Mouse (Mus musculus) T-cell, adult 2 months (primary cell): Measurements from ENCODE around the gene Rtn2.

ENCODE experiments used
- DNase-seq: peaks from one replicate; pipeline ENCODE4 v3.0.0; 2022; ENCODE audit warnings: low spot score

The Rtn2 gene

DNA sequence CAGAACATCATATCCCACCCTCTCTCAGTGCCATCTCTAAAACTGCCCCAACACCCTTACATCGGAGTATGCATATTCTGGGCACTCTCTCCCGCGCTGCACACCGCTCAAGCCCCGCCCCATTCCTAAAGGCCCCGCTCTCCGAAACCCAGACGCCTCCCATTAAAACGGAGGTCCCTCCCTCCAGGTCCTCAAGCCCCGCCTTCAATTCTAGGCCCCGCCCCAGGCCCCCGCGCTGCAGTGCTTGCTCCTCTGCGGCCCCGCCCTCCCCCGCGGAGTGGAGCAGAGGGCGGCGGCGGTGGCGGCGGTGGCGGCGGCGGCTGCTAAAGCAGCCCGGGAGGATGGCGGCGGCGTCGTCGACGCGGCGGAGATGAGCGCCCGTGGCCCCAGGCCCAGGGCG, at the start of gene Rtn2:
Gene Rtn2, plus strand, starts transcription at position 240 of the 400 bp plus-strand sequence.
- peak; percentile 78 for DNase-seq

DNA sequence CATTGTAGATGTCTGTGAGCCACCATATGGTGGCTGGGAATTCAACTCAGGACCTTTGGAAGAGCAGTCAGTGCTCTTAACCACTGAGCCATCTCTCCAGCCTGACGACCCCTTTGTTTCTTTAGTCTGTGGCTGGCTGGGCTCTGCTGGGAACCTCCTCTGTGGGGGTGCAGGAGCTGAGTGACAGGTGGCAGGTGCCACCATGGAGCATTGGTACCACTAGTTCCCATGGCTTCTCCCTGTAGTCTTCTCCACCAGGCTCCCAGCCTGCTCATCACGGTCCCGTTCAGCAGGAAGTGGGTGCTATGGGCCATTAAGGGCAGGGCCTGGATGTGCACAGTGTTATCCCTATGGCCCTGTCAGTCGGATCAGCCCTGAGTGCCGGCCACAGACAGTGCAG, 47.8 kb upstream of the Rtn2 start:
- no peak for DNase-seq

DNA sequence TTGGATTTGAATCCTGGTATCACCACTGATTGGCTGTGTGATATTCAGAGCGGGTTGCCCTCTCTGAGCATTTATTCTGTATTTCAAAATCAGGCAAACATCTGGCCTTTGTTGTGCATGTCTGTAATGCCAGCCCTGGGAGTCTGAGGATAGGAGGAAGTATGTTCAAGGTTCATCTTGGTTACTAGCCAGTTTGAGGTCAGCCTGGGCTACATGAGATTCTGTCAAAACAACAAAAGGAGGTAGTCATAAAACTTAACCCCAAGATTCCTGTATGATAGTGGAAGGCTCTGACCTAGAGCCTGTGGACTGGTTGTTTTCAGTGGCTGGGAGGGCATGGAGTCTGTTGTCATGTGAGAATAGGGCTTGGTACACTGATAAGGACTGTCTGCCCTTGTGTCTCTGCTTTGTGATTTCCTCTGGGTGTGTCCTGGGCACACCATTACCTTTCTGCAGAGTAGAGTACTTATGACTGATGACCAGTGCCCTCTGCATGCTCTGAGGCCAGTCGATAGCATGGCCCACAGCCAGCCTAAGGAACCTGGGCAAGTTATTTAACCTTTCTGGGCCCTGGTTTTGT, 47.2 kb upstream of the Rtn2 start:
- DNase-seq: no peak

DNA sequence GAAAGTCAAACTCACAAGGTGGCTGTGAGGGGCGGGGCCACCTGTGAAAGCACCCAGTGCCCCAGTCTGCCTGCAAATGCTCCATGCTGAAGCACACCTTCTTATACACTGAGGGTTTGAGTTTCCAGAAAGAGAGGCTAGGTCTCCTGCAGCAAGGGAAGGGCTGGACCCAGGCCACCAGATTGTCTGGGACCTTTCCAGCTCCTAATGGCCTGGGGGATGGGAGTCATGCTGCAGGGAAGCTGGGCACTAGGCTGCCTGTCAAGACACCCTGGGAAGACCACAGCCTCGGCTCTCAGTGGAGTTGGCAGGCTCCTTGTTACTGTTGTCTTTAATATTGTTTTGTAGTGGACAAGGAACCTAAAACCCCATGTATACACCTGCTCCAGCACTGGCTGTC, 46.0 kb upstream of the Rtn2 start:
- no peak for DNase-seq

DNA sequence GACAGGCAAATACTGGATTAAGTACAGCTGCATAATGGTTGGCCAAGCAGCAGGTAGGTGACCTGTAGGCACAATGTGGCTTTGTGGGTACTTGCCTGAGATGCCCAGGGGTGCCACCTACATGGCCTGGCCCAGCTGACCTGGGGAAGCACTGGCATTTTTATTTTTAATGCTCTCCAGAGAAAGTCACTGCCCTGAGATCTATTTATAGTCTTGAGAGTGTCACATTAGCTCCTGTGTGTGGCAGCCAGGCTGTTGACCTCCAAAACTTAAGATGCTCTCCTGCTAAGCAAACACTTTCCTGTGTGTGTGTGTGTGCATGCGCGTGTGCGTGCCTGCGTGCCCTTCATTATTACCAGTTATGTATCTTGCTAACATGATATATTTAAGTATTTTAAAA, 44.1 kb upstream of the Rtn2 start:
- no peak for DNase-seq

DNA sequence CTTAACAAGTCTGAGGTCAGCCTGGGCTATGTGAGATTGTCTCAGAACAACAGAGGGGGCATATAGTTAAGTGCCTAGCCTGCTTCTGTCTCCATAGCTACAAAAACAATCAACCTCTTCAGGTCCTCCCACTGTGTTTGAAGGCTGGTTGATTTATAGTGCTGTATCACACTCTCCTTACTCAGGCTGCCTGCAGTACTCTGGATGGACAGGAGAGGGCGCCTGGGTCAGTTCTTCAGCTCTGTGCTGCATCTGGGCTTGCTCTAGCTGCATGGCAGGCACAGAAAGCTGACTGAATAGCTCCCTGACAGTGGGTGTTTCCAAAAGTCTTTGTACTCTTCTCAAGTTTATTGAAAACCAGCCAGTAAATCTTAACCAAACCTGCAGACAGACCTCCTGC, 43.0 kb upstream of the Rtn2 start:
- DNase-seq: peak; percentile 88

DNA sequence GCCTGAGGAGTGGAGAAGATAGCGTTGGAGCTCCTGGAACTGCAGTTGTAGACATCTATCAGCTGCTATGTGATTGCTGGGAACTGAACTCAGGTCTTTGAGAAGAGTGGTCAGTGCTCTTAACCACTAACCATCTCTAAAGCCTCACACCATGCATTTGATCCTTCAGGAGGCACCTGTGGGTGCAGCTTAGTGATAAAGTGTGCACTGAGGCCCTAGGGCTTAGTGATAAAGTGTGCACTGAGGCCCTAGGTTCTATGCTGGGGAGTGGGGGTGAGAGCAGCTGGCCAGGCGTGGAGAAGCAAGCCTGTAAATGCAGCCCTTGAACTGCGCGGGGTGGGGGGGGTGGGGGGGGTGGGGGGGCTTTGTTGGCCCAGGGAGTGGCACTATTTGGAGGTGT, 42.4 kb upstream of the Rtn2 start:
- DNase-seq: no peak

DNA sequence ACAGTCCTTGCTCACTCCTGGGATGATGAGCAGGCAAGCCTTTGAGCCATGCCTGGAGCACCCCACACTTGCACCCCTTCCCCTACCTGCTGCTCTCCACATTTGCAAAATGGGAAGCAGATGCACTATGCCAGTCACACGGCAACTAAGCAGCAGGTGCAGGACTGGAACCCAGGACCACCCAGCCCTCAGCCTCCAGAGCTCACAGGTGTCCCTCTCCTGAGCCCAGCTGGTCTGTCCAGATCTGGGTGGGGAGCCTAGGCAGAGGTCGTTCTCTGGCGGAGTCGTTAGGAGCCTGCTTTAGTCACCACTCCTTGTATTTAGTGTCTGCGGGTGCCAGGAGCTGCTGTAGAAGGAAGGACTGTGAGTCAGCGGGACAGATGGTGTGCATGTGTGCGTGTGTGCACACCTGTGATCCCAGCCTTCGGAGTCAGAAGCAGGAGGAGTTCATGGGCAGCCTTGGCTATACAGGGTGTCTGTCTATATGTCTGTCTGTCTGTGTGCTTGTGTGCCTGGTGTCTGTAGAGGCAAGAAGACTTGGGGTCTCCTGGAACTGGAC, 41.4 kb upstream of the Rtn2 start:
- DNase-seq: no peak

DNA sequence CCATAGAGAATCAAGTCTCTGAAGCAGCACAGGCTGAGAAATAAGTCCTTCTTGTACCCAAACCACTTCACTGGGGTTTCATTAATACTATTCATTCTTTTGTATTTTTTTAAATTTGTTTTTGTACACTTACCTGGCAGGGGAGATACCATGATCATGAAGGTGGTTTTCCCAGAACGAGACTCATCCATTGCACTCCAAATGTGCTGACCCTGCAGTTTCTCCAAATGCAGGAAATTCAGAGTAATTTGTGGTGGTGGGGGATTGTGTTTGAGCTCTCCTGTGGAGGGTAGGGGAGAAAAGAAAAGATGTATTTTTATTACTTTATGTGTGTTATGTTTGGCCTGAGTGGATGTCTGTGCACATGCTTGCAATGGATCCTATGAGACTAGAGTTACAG, 40.4 kb upstream of the Rtn2 start:
- no peak for DNase-seq

DNA sequence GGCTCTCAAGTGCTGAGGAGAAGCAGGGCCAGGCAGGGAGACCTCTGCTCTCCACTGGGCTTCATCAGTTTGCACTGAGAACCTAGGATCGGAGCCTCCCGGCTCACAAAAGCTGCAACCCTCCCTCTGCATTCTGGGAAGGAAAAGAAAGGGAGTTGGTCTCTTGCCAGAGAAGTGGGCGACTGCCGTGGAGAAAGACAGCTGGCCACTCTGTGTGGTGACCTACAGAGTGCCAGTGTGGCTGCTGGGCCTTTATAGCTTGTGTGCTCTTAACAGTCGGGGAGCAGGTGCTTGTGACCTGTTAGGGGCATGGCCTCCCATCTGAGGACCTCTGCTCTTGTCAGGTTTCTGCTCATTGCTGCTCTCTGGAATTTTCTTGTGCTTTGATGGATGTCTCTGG, 38.6 kb upstream of the Rtn2 start:
- no peak for DNase-seq

DNA sequence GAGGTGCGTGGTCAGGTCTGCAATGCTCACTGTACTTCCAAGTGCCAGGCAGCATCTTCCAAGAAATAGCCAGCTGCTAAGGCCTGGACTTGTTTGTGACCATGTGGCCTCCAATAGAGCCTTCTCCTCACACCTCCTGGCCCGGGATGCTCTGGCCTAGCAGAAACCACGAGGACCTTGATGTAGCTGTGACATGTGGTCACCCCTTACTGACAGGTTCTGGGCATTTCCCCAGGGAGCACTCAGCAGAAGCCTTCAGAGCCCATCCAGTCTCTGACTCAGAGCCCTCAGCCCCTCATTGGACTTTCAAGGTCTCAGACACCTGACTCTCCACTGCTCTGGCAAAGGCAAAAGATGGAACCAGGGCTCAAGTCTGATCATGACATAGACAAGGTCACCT, 37.3 kb upstream of the Rtn2 start:
- no peak for DNase-seq

DNA sequence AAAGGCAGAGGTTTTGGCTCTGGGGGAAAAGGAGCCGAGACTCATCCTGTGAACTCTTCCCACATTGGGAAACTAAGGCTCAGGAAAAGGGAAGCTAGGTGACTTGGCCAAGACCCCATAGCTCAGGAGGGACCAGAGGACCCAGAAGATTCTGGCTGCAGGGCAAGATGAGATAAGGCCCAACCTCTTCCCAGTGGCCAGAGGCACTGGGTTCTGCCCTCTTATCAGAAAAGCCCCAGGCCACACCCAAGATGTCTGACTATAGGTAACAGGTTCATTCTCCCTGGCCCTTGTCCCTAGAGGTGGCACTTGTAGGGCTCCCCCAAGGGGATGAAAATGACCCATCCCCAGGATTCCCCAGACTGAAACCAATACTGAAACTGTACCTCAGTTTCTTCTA, 35.6 kb upstream of the Rtn2 start:
- DNase-seq: no peak

DNA sequence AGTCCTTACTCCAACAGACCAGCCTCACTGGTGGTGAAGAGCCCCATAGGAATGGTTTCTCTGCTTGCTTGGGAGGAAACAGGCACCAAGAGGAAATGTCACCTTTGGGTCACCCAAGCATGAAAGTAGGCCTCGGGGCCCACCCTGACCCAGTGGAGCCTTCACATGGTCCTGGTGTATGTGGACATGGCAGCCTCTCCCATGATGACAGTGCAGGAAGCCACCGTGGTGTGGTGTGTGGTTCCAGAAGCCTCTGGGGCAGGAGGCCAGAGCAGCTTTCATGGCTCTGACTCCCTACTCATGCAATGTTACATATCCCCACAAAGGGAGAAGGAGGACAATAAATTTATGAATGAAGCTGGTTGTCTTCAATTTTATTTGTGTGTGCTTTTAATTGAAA, 34.9 kb upstream of the Rtn2 start:
- DNase-seq: no peak

DNA sequence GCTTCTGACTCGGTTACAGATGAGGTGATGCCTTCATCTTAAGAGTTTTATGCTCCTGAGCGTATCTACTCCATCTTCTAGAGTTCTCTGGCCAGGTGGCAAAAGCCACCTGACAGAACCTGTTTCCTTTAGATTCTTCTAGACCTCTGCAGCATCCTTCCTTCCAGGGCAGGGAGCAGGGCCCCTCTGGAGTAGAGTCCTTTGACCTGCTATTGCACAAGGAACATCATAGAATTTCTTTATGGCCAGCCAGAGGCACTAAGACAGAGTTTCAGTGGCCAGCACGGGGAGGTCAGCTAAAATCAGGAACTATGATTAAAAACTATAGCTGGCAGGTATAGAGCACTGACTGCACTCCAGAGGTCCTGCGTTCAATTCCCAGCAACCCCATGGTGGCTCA, 30.3 kb upstream of the Rtn2 start:
- DNase-seq: no peak

DNA sequence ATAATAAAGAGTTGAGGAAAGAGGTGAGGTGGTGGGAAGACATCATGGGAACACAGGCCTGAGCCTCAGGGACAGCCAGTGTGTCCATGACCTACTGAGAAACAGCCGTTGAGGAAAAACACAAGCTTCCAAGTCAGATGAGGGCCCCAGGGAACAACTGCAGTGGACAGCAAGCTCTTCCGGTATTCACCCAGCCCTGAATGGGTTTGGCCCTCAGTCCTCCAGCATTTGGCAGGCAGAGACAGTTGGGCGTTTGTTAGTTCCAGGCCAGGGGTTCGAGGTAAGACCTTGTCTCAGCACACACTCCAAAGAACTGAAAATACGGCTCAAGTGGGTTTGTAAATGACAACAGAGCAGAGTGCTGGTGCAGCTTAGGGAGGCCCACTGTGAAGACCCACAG, 29.0 kb upstream of the Rtn2 start:
- DNase-seq: no peak

DNA sequence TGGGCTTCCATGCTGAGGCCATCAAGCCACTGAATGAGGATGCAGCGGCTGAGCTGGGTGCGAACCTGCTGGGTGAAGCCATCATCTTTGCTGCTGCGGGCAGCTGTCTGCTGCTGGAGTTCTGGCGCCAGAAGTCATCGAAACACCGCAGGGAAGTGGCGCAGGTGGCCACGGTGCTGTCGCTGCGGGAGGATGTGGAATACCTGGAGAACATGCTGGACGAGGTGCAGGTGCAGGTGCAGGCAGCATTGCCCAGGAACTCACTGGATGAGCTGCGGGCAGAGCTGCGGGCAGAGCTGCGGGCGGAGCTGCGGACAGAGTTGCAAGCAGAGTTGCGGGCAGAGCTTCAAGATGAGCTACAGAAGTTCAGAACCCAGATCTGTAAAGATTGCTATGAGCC, 27.0 kb upstream of the Rtn2 start:
- no peak for DNase-seq

DNA sequence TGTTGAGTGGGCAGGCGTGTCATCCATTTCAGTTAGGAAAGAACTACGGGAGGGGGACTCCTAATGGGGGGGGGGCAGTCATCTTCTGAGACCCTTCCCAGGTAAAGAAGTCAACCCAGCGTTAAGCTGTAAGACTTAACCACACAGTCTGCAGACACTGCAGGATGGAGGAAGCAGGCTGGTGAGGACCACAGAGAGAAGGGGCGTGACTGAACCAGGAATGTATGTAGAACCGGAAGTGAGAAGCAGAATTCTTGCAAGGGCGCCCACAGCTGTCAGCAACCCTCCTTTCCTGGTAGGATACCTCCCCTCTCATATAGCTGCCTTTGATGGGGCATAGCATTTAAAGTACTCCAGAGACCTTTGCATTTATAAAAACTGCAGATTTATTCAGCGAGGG, 25.9 kb upstream of the Rtn2 start:
- no peak for DNase-seq

DNA sequence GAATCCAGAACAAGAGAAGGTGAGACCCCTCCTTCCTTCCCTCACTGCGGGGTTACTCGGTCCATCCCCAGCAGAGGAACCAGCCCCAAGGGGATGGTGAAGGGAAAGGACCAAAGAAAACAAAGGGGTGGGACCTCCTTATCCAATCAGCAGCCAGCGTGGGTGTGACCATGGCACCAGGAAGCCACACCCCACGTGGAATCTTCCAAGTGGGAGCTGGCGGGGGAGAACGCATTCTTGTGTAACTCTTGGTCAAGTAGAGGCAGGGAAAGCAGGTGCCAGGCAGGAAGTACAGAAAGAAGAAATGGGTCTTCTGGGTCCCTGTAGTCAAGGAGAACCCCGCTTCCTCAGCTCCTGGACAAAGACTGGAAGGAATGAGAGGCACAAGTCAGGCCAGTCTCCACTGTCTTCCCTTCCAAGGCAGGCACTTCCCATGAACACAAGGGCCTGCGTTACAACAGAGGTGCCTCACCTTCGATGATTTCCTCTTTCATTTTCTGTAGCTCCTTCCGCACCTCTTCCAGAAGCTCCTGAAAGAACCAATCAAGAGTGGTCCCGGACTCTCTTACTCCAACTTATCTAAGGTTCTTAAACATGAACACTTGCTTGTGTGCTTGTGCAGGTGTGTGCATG, 24.9 kb upstream of the Rtn2 start:
- DNase-seq: no peak

DNA sequence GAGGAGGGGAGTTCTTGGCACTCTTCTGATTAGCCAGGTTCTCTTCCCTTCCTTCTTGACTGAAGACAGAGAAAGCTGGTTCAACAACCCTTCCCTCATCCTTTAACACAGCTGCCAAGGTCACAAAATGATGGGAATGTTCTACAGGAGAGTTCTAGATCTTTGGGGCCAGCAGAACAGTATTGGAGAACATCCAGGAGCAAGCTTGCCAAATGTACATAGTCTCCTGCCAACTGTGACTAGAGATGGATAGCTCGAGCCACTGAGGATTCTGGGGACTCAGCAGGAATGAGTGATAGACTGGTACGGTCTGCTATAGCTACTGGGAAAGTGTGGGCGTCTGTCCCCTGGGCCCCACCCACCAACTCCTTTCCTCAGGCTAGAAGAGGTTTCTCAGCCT, 24.1 kb upstream of the Rtn2 start:
- no peak for DNase-seq

DNA sequence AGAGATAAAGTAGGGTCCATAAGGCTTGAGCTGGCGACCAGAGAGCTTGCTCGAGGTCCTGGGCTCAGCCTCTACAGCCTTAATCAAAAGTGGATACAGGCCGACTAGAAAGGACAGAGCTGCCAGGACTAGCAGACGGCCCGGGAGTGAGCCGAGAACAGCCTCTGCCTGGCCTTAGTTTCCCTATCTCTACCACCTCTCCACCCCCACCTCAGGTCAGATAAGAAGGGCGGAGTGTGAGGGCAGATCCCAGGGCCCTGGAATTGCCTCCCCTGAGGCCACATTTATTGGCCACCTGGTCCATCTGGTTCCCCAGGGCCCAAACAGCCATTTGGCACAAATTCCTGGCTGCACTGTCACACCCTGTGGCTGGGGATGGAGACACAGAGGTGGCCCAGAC, 17.3 kb upstream of the Rtn2 start:
- DNase-seq: no peak

DNA sequence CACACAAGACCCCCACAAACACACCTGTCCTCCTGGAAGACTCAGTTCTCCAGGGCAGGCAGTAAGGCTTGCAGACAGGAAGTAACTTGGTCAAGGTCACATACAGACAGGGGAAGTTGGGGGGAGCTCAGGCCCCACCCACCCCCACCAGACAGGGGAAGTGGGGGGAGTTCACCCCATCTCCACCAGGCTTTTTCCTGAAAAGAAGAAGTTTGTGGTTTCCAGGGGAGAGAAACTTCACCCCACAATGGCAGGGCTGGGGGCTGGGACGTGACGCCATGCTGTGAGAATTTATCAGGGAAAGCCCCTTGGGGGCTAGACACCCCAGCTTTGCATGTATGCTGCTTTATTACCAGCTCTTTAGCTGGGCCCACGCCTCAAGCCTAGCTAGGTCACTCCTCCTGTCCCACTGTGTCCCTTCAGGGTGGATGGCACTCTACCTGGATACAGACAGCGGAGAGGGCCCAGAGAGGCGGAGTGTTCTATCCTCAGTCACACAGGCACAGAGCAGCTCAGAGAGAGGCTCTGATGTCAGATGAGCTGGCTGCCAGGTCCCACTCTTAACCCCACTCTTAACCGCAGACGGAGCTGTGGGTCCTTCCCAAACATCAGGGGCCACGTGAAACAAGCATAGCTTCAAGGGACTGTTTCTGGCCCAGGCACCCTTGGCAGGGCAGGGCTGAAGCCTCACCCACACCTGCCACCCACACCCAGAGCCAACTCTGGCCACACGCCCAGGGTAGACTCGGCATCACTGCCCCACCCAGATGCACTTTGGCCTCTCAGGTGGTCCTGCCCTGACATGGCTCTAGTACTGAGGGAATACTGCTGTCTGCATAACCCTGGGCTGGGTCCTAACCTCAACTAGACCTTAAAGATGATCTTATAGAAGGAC, 16.2 kb upstream of the Rtn2 start:
- peak; percentile 53 for DNase-seq

DNA sequence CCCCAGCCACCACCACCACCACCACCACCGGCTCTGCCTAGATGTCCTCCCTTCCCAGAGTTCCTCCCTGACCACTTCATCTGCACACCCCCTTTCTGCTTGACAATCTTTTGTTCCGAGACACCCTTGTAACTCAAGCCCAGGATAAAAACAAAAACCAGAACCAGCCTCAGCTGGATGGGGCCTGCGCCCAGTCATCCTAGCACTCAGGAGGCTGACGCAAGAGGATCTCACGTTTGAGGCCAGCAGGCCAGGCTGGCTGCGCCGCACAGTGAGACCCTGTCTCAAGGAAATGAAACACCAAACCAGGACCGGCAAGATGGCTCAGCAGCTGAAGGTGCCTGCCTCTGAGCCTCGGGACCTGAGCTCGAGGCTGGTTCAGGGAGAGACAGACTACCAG, 15.4 kb upstream of the Rtn2 start:
- DNase-seq: no peak

DNA sequence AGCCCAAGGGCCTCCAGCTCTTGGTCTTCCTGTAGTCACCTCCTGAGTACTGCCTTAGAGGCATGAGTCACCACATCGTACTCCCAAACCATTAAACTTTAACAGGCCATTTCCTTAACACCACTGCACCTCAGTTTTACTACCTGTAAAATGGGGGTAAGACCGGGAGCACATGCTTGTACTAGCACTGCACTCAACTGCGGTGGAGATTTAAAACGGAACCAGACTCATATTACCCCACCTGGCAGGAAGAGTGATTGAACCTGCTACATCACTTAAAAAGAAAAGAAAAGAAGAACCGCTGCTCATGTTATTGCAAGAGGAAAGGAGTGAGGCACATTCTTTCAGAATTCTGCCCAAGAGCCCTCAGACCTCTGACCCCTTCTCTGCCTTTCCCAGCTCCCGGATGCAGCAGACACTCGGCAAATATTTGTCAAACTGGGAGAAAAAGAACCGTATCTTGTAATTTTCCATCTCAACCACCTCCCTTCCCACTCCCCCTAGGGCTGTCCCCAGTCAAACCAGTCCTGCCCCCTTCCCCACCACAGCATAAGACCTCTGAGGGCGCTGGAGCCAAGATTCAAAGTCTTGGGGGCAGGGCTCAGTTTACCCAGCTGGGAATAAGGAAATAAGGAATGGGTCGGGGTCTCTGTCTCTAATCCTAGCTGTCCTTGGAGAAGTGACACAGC, 13.3 kb upstream of the Rtn2 start:
- DNase-seq: peak; percentile 50
